Mouse (Mus musculus) spleen, adult 12 weeks (tissue): ENCODE measurements at regions not wholly inside any gene's neighbourhood (a gene's known extent, or its start where the extent isn't known, plus 50 kb on each side); places are given as distances from the start of the nearest gene placed in this dataset.

Source experiments
- DNase-seq: peaks from one replicate; pipeline ENCODE4 v3.0.0; 2022; ENCODE audit warnings: low spot score

- DNase-seq: no peak
These were observed 83.9 kb upstream of the Id2 start for GRCm38 (mm10) chr12:25180861-25181260.

GRCm38 (mm10) chr12:25180289-25180688 lies 83.3 kb upstream of the Id2 start:
- no peak for DNase-seq

- DNase-seq: no peak
These were observed 81.7 kb upstream of the Id2 start for GRCm38 (mm10) chr12:25178491-25179115.

- no peak for DNase-seq
These were observed 80.9 kb upstream of the Id2 start for GRCm38 (mm10) chr12:25177827-25178226.

GRCm38 (mm10) chr12:25176565-25176964 lies 79.6 kb upstream of the Id2 start:
- no peak for DNase-seq

- no peak for DNase-seq
These were observed 76.1 kb upstream of the Id2 start for GRCm38 (mm10) chr12:25173064-25173463.

GRCm38 (mm10) chr12:25172450-25172849 lies 75.5 kb upstream of the Id2 start:
- DNase-seq: no peak

GRCm38 (mm10) chr12:25169611-25170010 lies 72.7 kb upstream of the Id2 start:
- no peak for DNase-seq

- DNase-seq: no peak
These were observed 71.2 kb upstream of the Id2 start for GRCm38 (mm10) chr12:25168213-25168545.

GRCm38 (mm10) chr12:25167504-25168212 lies 70.7 kb upstream of the Id2 start:
- DNase-seq: no peak

- no peak for DNase-seq
These were observed 69.6 kb upstream of the Id2 start for GRCm38 (mm10) chr12:25166525-25166924.

- no peak for DNase-seq
These were observed 68.7 kb upstream of the Id2 start for GRCm38 (mm10) chr12:25165650-25166049.

- DNase-seq: no peak
These were observed 67.8 kb upstream of the Id2 start for GRCm38 (mm10) chr12:25164724-25165123.

GRCm38 (mm10) chr12:25163541-25163940 lies 66.6 kb upstream of the Id2 start:
- no peak for DNase-seq

GRCm38 (mm10) chr12:25162843-25163242 lies 65.9 kb upstream of the Id2 start:
- no peak for DNase-seq

- no peak for DNase-seq
These were observed 65.0 kb upstream of the Id2 start for GRCm38 (mm10) chr12:25161939-25162338.

GRCm38 (mm10) chr12:25160990-25161843 lies 64.3 kb upstream of the Id2 start:
- DNase-seq: no peak

- no peak for DNase-seq
These were observed 62.2 kb upstream of the Id2 start for GRCm38 (mm10) chr12:25159091-25159490.

- no peak for DNase-seq
These were observed 60.3 kb upstream of the Id2 start for GRCm38 (mm10) chr12:25157238-25157637.

- no peak for DNase-seq
These were observed 58.5 kb upstream of the Id2 start for GRCm38 (mm10) chr12:25155396-25155795.

- no peak for DNase-seq
These were observed 51.2 kb upstream of the Id2 start for GRCm38 (mm10) chr12:25148099-25148498.
